Mouse (Mus musculus): ENCODE measurements around the gene Zdhhc18. TPM values are rescaled to one million over a fixed set of nuclear protein-coding genes. Genes with fewer than 3 reads are reported as not detected.

Gene Zdhhc18
- total and polyA plus RNA-seq, 3 experiments, result 6.7 to 15.6 TPM; not detected in 1

DNA sequence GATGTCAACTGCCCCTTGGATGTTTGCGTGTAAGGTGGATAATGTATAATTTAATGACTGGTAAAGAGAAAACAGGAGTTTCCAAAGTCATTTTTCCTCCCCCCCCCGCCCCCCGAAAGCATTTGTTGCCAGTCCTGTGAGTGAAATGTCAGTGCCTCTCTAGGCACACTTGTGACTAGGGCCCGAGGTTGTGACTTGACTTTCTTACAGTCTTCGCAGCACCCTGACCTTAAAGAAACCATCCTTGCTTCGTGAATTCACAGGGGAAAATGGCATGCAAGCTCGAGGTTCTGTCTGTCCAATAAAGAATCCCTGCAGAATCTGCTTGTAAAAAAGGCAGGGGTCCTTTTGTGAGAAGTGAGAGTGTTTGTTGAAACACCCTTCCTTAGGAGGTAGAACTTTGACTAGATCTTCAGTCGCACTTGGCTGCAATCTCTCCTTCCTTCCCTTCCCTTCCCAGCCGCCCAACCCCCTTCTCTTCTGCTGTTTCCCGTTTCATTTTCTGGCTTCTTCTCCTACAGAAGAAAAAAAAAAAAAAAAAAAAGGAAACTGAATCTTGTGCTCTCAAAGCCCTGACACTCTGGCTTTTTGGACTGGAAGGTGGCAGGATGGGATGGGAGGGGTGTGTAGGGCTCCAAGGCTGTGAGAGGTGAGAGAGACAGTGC, 23.8 kb upstream of the Zdhhc18 start (continued):
- TF ChIP-seq UBTF (IDR thresholded peaks at IDR 0.05; ENCODE audit: borderline replicate concordance, insufficient read depth, low read depth, low read length) (no peak), CHD1 (IDR thresholded peaks at IDR 0.05; ENCODE audit: low read depth, low read length) (no peak), ZKSCAN1 (IDR thresholded peaks at IDR 0.05; ENCODE audit: low read depth, low read length) (no peak), MAFK (IDR thresholded peaks at IDR 0.05; ENCODE audit: borderline replicate concordance, low read depth, low read length) (no peak), ETS1 (IDR thresholded peaks at IDR 0.05; ENCODE audit: low read depth, low read length) (peak; percentile 67; the same call in 1 of the 2 replicates), MYC (IDR thresholded peaks at IDR 0.05; ENCODE audit: low read depth, low read length) (peak; percentile 37; the same call in 1 of the 2 replicates), HCFC1 (IDR thresholded peaks at IDR 0.05; ENCODE audit: low read depth, low read length) (0 out of 2 replicates have a peak, but pooled peaks have one; percentile 39), E2F4 (IDR thresholded peaks at IDR 0.05; ENCODE audit: borderline replicate concordance, low read depth, low read length) (no peak), USF2 (IDR thresholded peaks at IDR 0.05; ENCODE audit: borderline replicate concordance in 1 of 2, insufficient read depth in 1 of 2, low read depth in 1 of 2, low read length in 2 of 2) (no peak)

GRCm38 (mm10) chr4:133672845-133673647, 23.1 kb upstream of the Zdhhc18 start:
- Histone ChIP-seq H3K79me2 (ENCODE audit: control insufficient read depth, insufficient read depth, low read length, poor library complexity) (peaks cover 7% of the 10 kb centered on the region), H3K4me1 (ENCODE audit: control insufficient read depth in 1 of 2, insufficient read depth in 2 of 2, low read length in 2 of 2) (peaks cover 12 to 42% of the 10 kb centered on the region in 2 experiments), H3K4me3 (ENCODE audit: control insufficient read depth in 1 of 2, insufficient read depth in 1 of 2, low read depth in 2 of 2, low read length in 2 of 2) (peak overlapping the region; percentile 66 to 75), H3K9ac (ENCODE audit: control insufficient read depth, low read depth, low read length, poor library complexity, severe bottlenecking) (peak overlapping the region; percentile 88), H3K27me3 (ENCODE audit: control insufficient read depth in 1 of 2, insufficient read depth in 2 of 2, low read length in 2 of 2) (no peaks in the 10 kb centered on the region), H3K36me3 (ENCODE audit: control insufficient read depth in 1 of 2, insufficient read depth in 2 of 2, low read length in 2 of 2) (peaks cover 0 to 42% of the 10 kb centered on the region in 2 experiments; a peak in 2 of 4 replicates), H3K9me3 (replicated peaks; ENCODE audit: insufficient read depth, low read length) (no peaks in the 10 kb centered on the region), H3K27ac (ENCODE audit: control insufficient read depth, low read depth, low read length) (peak overlapping the region; percentile 100)
- DNase-seq (ENCODE audit: low read depth, low spot score), result peak; percentile 98
- TF ChIP-seq MEF2A (IDR thresholded peaks at IDR 0.05; ENCODE audit: extremely low read depth, insufficient replicate concordance, low read depth, low read length, poor library complexity, severe bottlenecking), result no peak
- TF ChIP-seq ZC3H11A (IDR thresholded peaks at IDR 0.05; ENCODE audit: low read depth, low read length), result no peak
- no peak for TF ChIP-seq GABPA (IDR thresholded peaks at IDR 0.05; ENCODE audit: low read depth, low read length)
- TF ChIP-seq JUND (IDR thresholded peaks at IDR 0.05; ENCODE audit: low read depth, low read length), result peak; percentile 60; the same call in 1 of the 2 replicates
- TF ChIP-seq MAX (IDR thresholded peaks at IDR 0.05; ENCODE audit: low read length), result no peak
- peak; percentile 87 for TF ChIP-seq MAFK (IDR thresholded peaks at IDR 0.05; ENCODE audit: borderline replicate concordance, low read depth, low read length)
- no peak for TF ChIP-seq SMC3 (IDR thresholded peaks at IDR 0.05; ENCODE audit: low read depth, low read length)
- TF ChIP-seq NRF1 (IDR thresholded peaks at IDR 0.05; ENCODE audit: insufficient read depth, low read depth, low read length, poor library complexity, severe bottlenecking), result 0 out of 2 replicates have a peak, but pooled peaks have one; percentile 0
- TF ChIP-seq ZKSCAN1 (IDR thresholded peaks at IDR 0.05; ENCODE audit: low read depth, low read length), result no peak
- peak; percentile 86 for TF ChIP-seq E2F4 (IDR thresholded peaks at IDR 0.05; ENCODE audit: borderline replicate concordance, low read depth, low read length)
- peak; percentile 89 for TF ChIP-seq SIN3A (IDR thresholded peaks at IDR 0.05; ENCODE audit: low read length)
- no peak; the same call in 1 of the 2 replicates for TF ChIP-seq ZMIZ1 (IDR thresholded peaks at IDR 0.05; ENCODE audit: low read depth, low read length)
- peak; percentile 94 for TF ChIP-seq ZNF384 (IDR thresholded peaks at IDR 0.05; ENCODE audit: low read depth, low read length)
- peak; percentile 97; the same call in 1 of the 2 replicates for TF ChIP-seq CHD1 (IDR thresholded peaks at IDR 0.05; ENCODE audit: low read depth, low read length)
- TF ChIP-seq MYC (IDR thresholded peaks at IDR 0.05; ENCODE audit: low read depth, low read length), result no peak; the same call in 1 of the 2 replicates
- 0 out of 2 replicates have a peak, but pooled peaks have one; percentile 39 for TF ChIP-seq ELF1 (IDR thresholded peaks at IDR 0.05; ENCODE audit: low read depth, low read length)
- TF ChIP-seq KAT2A (conservative IDR thresholded peaks at IDR 0.05; ENCODE audit: low read depth, low read length), result no peak; the same call in 1 of the 2 replicates
- peak; percentile 94 for TF ChIP-seq GATA1 (IDR thresholded peaks at IDR 0.05; ENCODE audit: low read depth, low read length)
- peak; percentile 98 for TF ChIP-seq RCOR1 (IDR thresholded peaks at IDR 0.05; ENCODE audit: low read depth, low read length)
- TF ChIP-seq RAD21 (IDR thresholded peaks at IDR 0.05; ENCODE audit: low read depth, low read length), result no peak
- peak; percentile 77 for TF ChIP-seq TAL1 (IDR thresholded peaks at IDR 0.05; ENCODE audit: low read length)
- TF ChIP-seq UBTF (IDR thresholded peaks at IDR 0.05; ENCODE audit: borderline replicate concordance, insufficient read depth, low read depth, low read length), result 0 out of 2 replicates have a peak, but pooled peaks have one; percentile 35
- peak; percentile 85 for TF ChIP-seq ETS1 (IDR thresholded peaks at IDR 0.05; ENCODE audit: low read depth, low read length)
- peak; percentile 98 for TF ChIP-seq MYB (IDR thresholded peaks at IDR 0.05; ENCODE audit: low read depth, low read length)
- no peak for TF ChIP-seq USF2 (IDR thresholded peaks at IDR 0.05; ENCODE audit: borderline replicate concordance in 1 of 2, insufficient read depth in 1 of 2, low read depth in 1 of 2, low read length in 2 of 2)
- TF ChIP-seq POLR2AphosphoS2 (IDR thresholded peaks at IDR 0.05; ENCODE audit: low read length), result no peak; the same call in 1 of the 2 replicates
- no peak for TF ChIP-seq CTCF (IDR thresholded peaks at IDR 0.05 in 2 of 3, conservative IDR thresholded peaks at IDR 0.05 in 1 of 3; ENCODE audit: control insufficient read depth in 1 of 3, insufficient read depth in 1 of 3, low read depth in 2 of 3, low read length in 3 of 3, poor library complexity in 1 of 3, severe bottlenecking in 1 of 3)
